In the genomic region with DNA sequence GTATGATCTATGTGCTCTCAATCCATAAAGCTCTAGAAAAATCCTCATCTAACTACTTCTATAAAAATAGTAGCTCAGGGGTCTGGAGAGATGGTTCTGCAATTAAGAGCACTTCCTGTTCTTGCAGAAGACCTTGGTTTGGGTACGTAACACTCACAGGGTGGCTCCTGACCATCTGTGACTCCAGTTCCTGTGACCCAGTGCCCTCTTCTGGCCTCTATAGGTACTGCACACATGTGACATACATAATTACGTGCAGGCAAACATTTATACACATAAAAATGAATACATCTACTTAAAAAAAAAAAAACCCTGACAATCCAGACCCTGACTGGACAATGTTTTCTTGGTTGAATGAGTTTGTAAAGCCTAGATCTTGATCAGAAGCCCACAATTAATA, we compare ENCODE assay signal across 18 mouse cellular contexts.
DNase-seq lines count a peak whose midpoint lies in the region; ATAC-seq and TF ChIP-seq lines count a peak whose summit lies in the region.
"Had no signal": no experiment of that assay in that cellular context is flagged by ENCODE, and none has a peak within 500 bp of the region (broad histone marks: within the 10 kb centered on the region; RNA-seq: fewer than 3 reads in every experiment).

No protein-coding gene starts in this region.

- no peak for ATAC-seq in cerebellum, adult (ENCODE audit: insufficient number of reproducible peaks, low FRiP score, low TSS enrichment)
- ATAC-seq in kidney, postnatal 0 days (replicated peaks; ENCODE audit: low FRiP score, low read depth): no peak
- no peak for ATAC-seq in kidney, embryonic 14.5 days (ENCODE audit: low FRiP score, low TSS enrichment)
- ATAC-seq in stomach, postnatal 0 days (ENCODE audit: low FRiP score, low TSS enrichment): no peak
- ATAC-seq: forebrain, embryonic 14.5 days had no signal

- WGBS in kidney, postnatal 0 days: 86% methylated on average over 2 of the region's 2 CpGs
- WGBS in kidney, embryonic 14.5 days: 87% methylated on average over 2 of the region's 2 CpGs
- 87% methylated on average over 2 of the region's 2 CpGs for WGBS in stomach, postnatal 0 days

- no peak overlapping the region for H3K4me2 ChIP-seq in kidney, postnatal 0 days (ENCODE audit: low read length)
- H3K4me2 ChIP-seq in kidney, embryonic 14.5 days (replicated peaks; ENCODE audit: low read depth, low read length): no peak overlapping the region
- no peak overlapping the region for H3K4me2 ChIP-seq in stomach, postnatal 0 days (replicated peaks; ENCODE audit: low read depth)
- H3K4me2 ChIP-seq: heart, embryonic 13.5 days; neural tube, embryonic 15.5 days had no signal

- no peaks in the 10 kb centered on the region for H3K36me3 ChIP-seq in kidney, postnatal 0 days (ENCODE audit: insufficient read depth, low read length)
- no peaks in the 10 kb centered on the region for H3K36me3 ChIP-seq in kidney, embryonic 14.5 days (ENCODE audit: control insufficient read depth, insufficient read depth, low read length)
- no peaks in the 10 kb centered on the region for H3K36me3 ChIP-seq in testis, adult 2 months (ENCODE audit: control insufficient read depth, insufficient read depth, low read length)
- H3K36me3 ChIP-seq in stomach, postnatal 0 days (ENCODE audit: control insufficient read depth, insufficient read depth, low read length): no peaks in the 10 kb centered on the region
- H3K36me3 ChIP-seq: heart, embryonic 13.5 days; neural tube, embryonic 15.5 days had no signal

- H3K27ac ChIP-seq in kidney, postnatal 0 days: no peak overlapping the region
- no peak overlapping the region for H3K27ac ChIP-seq in kidney, embryonic 14.5 days (ENCODE audit: low read depth, low read length)
- H3K27ac ChIP-seq in testis, adult 2 months (ENCODE audit: control insufficient read depth, insufficient read depth, low read depth, low read length): no peak overlapping the region
- no peak overlapping the region for H3K27ac ChIP-seq in stomach, postnatal 0 days (replicated peaks)
- H3K27ac ChIP-seq: heart, embryonic 13.5 days; neural tube, embryonic 15.5 days had no signal

- DNase-seq in cerebellum, postnatal 10 days: peak; percentile 13
- DNase-seq in kidney, postnatal 0 days (ENCODE audit: low spot score): no peak
- DNase-seq in testis, postnatal 10 days (ENCODE audit: low spot score): no peak
- no peak for DNase-seq in stomach, postnatal 0 days (ENCODE audit: low spot score)
- DNase-seq in layer of hippocampus, postnatal 25 days (ENCODE audit: extremely low spot score in 1 of 2, low spot score in 1 of 2): no peak
- DNase-seq: adrenal gland, adult 8-10 months; gastrocnemius, postnatal 10 days; kidney, adult 18-20 months; left cerebral cortex, postnatal 4 days; lung, adult 18-20 months; retina, postnatal 1 day had no signal

- H3K4me3 ChIP-seq in kidney, postnatal 0 days (replicated peaks; ENCODE audit: low read depth, low read length): no peak overlapping the region
- H3K4me3 ChIP-seq in kidney, embryonic 14.5 days (ENCODE audit: low read length): no peak overlapping the region
- H3K4me3 ChIP-seq in testis, adult 2 months (ENCODE audit: control insufficient read depth, low read depth, low read length): no peak overlapping the region
- no peak overlapping the region for H3K4me3 ChIP-seq in stomach, postnatal 0 days (ENCODE audit: low read depth, low read length)
- H3K4me3 ChIP-seq: heart, embryonic 13.5 days; megakaryocyte, embryonic 14.5 days; neural tube, embryonic 15.5 days had no signal

- peak; percentile 36; the same call in 1 of the 2 replicates for TF ChIP-seq CTCF in kidney, postnatal 0 days (IDR thresholded peaks at IDR 0.05; ENCODE audit: low read depth)
- TF ChIP-seq CTCF in testis, adult 2 months (IDR thresholded peaks at IDR 0.05; ENCODE audit: control insufficient read depth, insufficient read depth, insufficient replicate concordance, low read depth, low read length): peak; percentile 66; the same call in 1 of the 2 replicates
- peak; percentile 20; the same call in 1 of the 2 replicates for TF ChIP-seq CTCF in stomach, postnatal 0 days (IDR thresholded peaks at IDR 0.05; ENCODE audit: low read depth)

- no peaks in the 10 kb centered on the region for H3K27me3 ChIP-seq in kidney, postnatal 0 days (ENCODE audit: insufficient read depth, low read length)
- no peaks in the 10 kb centered on the region for H3K27me3 ChIP-seq in kidney, embryonic 14.5 days (ENCODE audit: control insufficient read depth, insufficient read depth, low read length)
- H3K27me3 ChIP-seq in testis, adult 2 months (ENCODE audit: control insufficient read depth, insufficient read depth, low read length): no peaks in the 10 kb centered on the region
- no peaks in the 10 kb centered on the region for H3K27me3 ChIP-seq in stomach, postnatal 0 days (ENCODE audit: control insufficient read depth, insufficient read depth, low read length)
- H3K27me3 ChIP-seq: heart, embryonic 13.5 days; megakaryocyte, embryonic 14.5 days; neural tube, embryonic 15.5 days had no signal

- H3K4me1 ChIP-seq in kidney, postnatal 0 days (replicated peaks; ENCODE audit: insufficient read depth, low read length): no peaks in the 10 kb centered on the region
- H3K4me1 ChIP-seq in kidney, embryonic 14.5 days (ENCODE audit: control insufficient read depth, insufficient read depth, low read length): no peaks in the 10 kb centered on the region
- H3K4me1 ChIP-seq in testis, adult 2 months (ENCODE audit: control insufficient read depth, insufficient read depth, low read length): no peaks in the 10 kb centered on the region
- no peaks in the 10 kb centered on the region for H3K4me1 ChIP-seq in stomach, postnatal 0 days (replicated peaks; ENCODE audit: control insufficient read depth, insufficient read depth)
- H3K4me1 ChIP-seq: heart, embryonic 13.5 days; megakaryocyte, embryonic 14.5 days; neural tube, embryonic 15.5 days had no signal

- no peaks in the 10 kb centered on the region for H3K9me3 ChIP-seq in kidney, postnatal 0 days (replicated peaks; ENCODE audit: low read length)
- 0 out of 2 replicates have a peak, but pooled peaks cover 5% of the 10 kb centered on the region for H3K9me3 ChIP-seq in kidney, embryonic 14.5 days (ENCODE audit: control insufficient read depth, low read length)
- no peaks in the 10 kb centered on the region for H3K9me3 ChIP-seq in stomach, postnatal 0 days (ENCODE audit: control insufficient read depth, low read length)
- H3K9me3 ChIP-seq: neural tube, embryonic 15.5 days had no signal

- no peak for TF ChIP-seq POLR2A in testis, adult 2 months (IDR thresholded peaks at IDR 0.05; ENCODE audit: control insufficient read depth, low read depth, low read length)

- H3K9ac ChIP-seq in kidney, postnatal 0 days (ENCODE audit: low read depth, low read length): no peak overlapping the region
- no peak overlapping the region for H3K9ac ChIP-seq in kidney, embryonic 14.5 days (ENCODE audit: low read depth, low read length)
- H3K9ac ChIP-seq in stomach, postnatal 0 days (ENCODE audit: low read length): no peak overlapping the region
- H3K9ac ChIP-seq: heart, embryonic 13.5 days; neural tube, embryonic 15.5 days had no signal

- no peak for TF ChIP-seq EP300 in stomach, postnatal 0 days (optimal IDR thresholded peaks at IDR 0.05)

Comparison
In these comparisons a context has a peak if more than half of its experiments do, and no peak if none do; other contexts are left out.
1. DNase-seq: peak in cerebellum, postnatal 10 days (2 of 2); none in kidney, postnatal 0 days (single experiment), testis, postnatal 10 days (single experiment), stomach, postnatal 0 days (single experiment) and layer of hippocampus, postnatal 25 days (0 of 2).
2. Peak in every context shown above with its lines, with median percentiles within 50 percentile points of each other: CTCF ChIP-seq.